Mouse (Mus musculus) embryonic facial prominence, embryonic 10.5 days (tissue): Measurements from ENCODE around the gene Treml1. TPM values are rescaled to one million over a fixed set of nuclear protein-coding genes. Genes with fewer than 3 reads are reported as not detected.

Experiments
- DNase-seq: peaks from one replicate; pipeline ENCODE4 v3.0.0-alpha.2; 2017; ENCODE audit warnings: low spot score
- H3K27ac ChIP-seq: fragments of 300-500 bp; sonication (generic); replicated peaks from 2 replicates; pipeline ENCODE4 v1.5.1; 2016; ENCODE audit warnings: mild to moderate bottlenecking
- H3K27me3 ChIP-seq: fragments of 300-500 bp; sonication (generic); replicated peaks from 2 replicates; pipeline ENCODE4 v1.6.1; 2016; ENCODE audit warnings: low read depth, mild to moderate bottlenecking; ENCODE audit not compliant: poor library complexity, severe bottlenecking
- H3K36me3 ChIP-seq: fragments of 300-500 bp; sonication (generic); replicated peaks from 2 replicates; pipeline ENCODE4 v1.6.1; 2016; ENCODE audit warnings: mild to moderate bottlenecking, moderate library complexity
- H3K4me1 ChIP-seq: fragments of 300-500 bp; sonication (generic); 2 replicates; pipeline ENCODE4 v1.6.1; 2016
- H3K4me3 ChIP-seq: fragments of 300-500 bp; sonication (generic); 2 replicates; pipeline ENCODE4 v1.5.1; 2016; ENCODE audit warnings: mild to moderate bottlenecking, moderate library complexity
- H3K9me3 ChIP-seq: fragments of 300-500 bp; sonication (generic); 2 replicates; pipeline ENCODE4 v1.6.1; 2016; ENCODE audit warnings: mild to moderate bottlenecking
- WGBS: fragments of 180-500 bp; shearing (Covaris S2); methylation state at CpG from one replicate; pipeline ENCODE4 v1.1.7; 2016; 5-methylcytosine and 5-hydroxymethylcytosine counted together
- polyA plus RNA-seq: library from polyadenylated mRNA; unstranded; fragments of >200 nt; fragmentation: Nextera tagmentation; extraction: Ambion mirVana; gene quantifications from 2 replicates; pipeline ENCODE4 v1.2.1, GENCODE M21; 2016

Treml1 gene
- polyA plus RNA-seq, 1 experiment from 2014 or later, result 2.2 TPM

GRCm38 (mm10) chr17:48401710-48402109 lies 42.0 kb downstream of the Treml1 start:
- Histone ChIP-seq H3K9me3 (no peaks in the 10 kb centered on the region), H3K27ac (no peak overlapping the region), H3K27me3 (no peaks in the 10 kb centered on the region), H3K36me3 (peaks cover 59% of the 10 kb centered on the region), H3K4me1 (no peaks in the 10 kb centered on the region), H3K4me3 (no peak overlapping the region)
- 87% methylated on average over 4 of the region's 4 CpGs for WGBS
- no peak for DNase-seq

- Histone ChIP-seq H3K4me3 (no peak overlapping the region), H3K27ac (no peak overlapping the region), H3K9me3 (no peaks in the 10 kb centered on the region), H3K4me1 (peaks cover 8% of the 10 kb centered on the region), H3K27me3 (no peaks in the 10 kb centered on the region), H3K36me3 (peaks cover 51% of the 10 kb centered on the region)
- 93% methylated on average over 3 of the region's 3 CpGs for WGBS
- no peak for DNase-seq
Measured at GRCm38 (mm10) chr17:48402751-48403150, 43.0 kb downstream of the Treml1 start.

GRCm38 (mm10) chr17:48403848-48404247 lies 44.1 kb downstream of the Treml1 start:
- peaks cover 14% of the 10 kb centered on the region for H3K4me1 ChIP-seq
- DNase-seq, result no peak
- no peaks in the 10 kb centered on the region for H3K27me3 ChIP-seq
- H3K27ac ChIP-seq, result no peak overlapping the region
- WGBS, result 91% methylated on average over 2 of the region's 2 CpGs
- H3K4me3 ChIP-seq, result no peak overlapping the region
- H3K9me3 ChIP-seq, result no peaks in the 10 kb centered on the region
- peaks cover 41% of the 10 kb centered on the region for H3K36me3 ChIP-seq

GRCm38 (mm10) chr17:48404706-48405105 lies 45.0 kb downstream of the Treml1 start:
- Histone ChIP-seq H3K27ac (no peak overlapping the region), H3K4me1 (peaks cover 14% of the 10 kb centered on the region), H3K4me3 (no peak overlapping the region), H3K27me3 (no peaks in the 10 kb centered on the region), H3K9me3 (no peaks in the 10 kb centered on the region), H3K36me3 (peaks cover 32% of the 10 kb centered on the region)
- DNase-seq, result no peak
- 81% methylated on average over 1 of the region's 1 CpGs for WGBS

- Histone ChIP-seq H3K27me3 (no peaks in the 10 kb centered on the region), H3K36me3 (peaks cover 28% of the 10 kb centered on the region), H3K4me1 (peaks cover 28% of the 10 kb centered on the region), H3K9me3 (no peaks in the 10 kb centered on the region), H3K27ac (peak overlapping the region; percentile 99), H3K4me3 (peak overlapping the region; percentile 89)
- DNase-seq, result no peak
- WGBS, result 87% methylated on average over 4 of the region's 4 CpGs
Measured at GRCm38 (mm10) chr17:48407154-48407553, 47.4 kb downstream of the Treml1 start.

GRCm38 (mm10) chr17:48407910-48408525 lies 48.3 kb downstream of the Treml1 start:
- peak overlapping the region; percentile 99 for H3K27ac ChIP-seq
- H3K36me3 ChIP-seq, result peaks cover 28% of the 10 kb centered on the region
- 23% methylated on average over 8 of the region's 8 CpGs for WGBS
- H3K4me1 ChIP-seq, result peaks cover 28% of the 10 kb centered on the region
- peak overlapping the region; percentile 89 for H3K4me3 ChIP-seq
- H3K9me3 ChIP-seq, result no peaks in the 10 kb centered on the region
- DNase-seq, result no peak
- no peaks in the 10 kb centered on the region for H3K27me3 ChIP-seq

- peak; percentile 84 for DNase-seq
- WGBS, result under 1% methylated on average over 47 of the region's 47 CpGs
- no peaks in the 10 kb centered on the region for H3K9me3 ChIP-seq
- peaks cover 33% of the 10 kb centered on the region for H3K36me3 ChIP-seq
- H3K4me1 ChIP-seq, result peaks cover 28% of the 10 kb centered on the region
- peak overlapping the region; percentile 89 for H3K4me3 ChIP-seq
- H3K27ac ChIP-seq, result peak overlapping the region; percentile 99
- H3K27me3 ChIP-seq, result no peaks in the 10 kb centered on the region
Measured at GRCm38 (mm10) chr17:48408526-48409291, 49.0 kb downstream of the Treml1 start.

GRCm38 (mm10) chr17:48409380-48410298 lies 49.9 kb downstream of the Treml1 start, which contains the start of the genes Nfya and Oard1:
Nfya (minus strand) TSS chr17:48409906.
Oard1 (plus strand) TSS chr17:48410014.
- Histone ChIP-seq H3K9me3 (no peaks in the 10 kb centered on the region), H3K4me3 (peak within 1 kb of the TSS; percentile 89), H3K36me3 (peaks cover 36% of the 10 kb centered on the region), H3K4me1 (peaks cover 28% of the 10 kb centered on the region), H3K27me3 (no peaks in the 10 kb centered on the region), H3K27ac (peak within 1 kb of the TSS; percentile 99)
- peak; percentile 100 for DNase-seq
- under 1% methylated on average over 84 of the region's 84 CpGs for whole genome bisulfite sequencing

- Histone ChIP-seq H3K27ac (peak overlapping the region; percentile 99), H3K4me1 (peaks cover 28% of the 10 kb centered on the region), H3K27me3 (no peaks in the 10 kb centered on the region), H3K4me3 (peak overlapping the region; percentile 89), H3K36me3 (peaks cover 43% of the 10 kb centered on the region), H3K9me3 (no peaks in the 10 kb centered on the region)
- DNase-seq, result no peak
- WGBS, result under 1% methylated on average over 13 of the region's 13 CpGs
Measured at GRCm38 (mm10) chr17:48410299-48410785, 50.6 kb downstream of the Treml1 start.

GRCm38 (mm10) chr17:48411241-48411640 lies 51.5 kb downstream of the Treml1 start:
- WGBS, result 74% methylated on average over 8 of the region's 8 CpGs
- H3K9me3 ChIP-seq, result no peaks in the 10 kb centered on the region
- H3K36me3 ChIP-seq, result peaks cover 46% of the 10 kb centered on the region
- peak overlapping the region; percentile 89 for H3K4me3 ChIP-seq
- no peaks in the 10 kb centered on the region for H3K27me3 ChIP-seq
- H3K4me1 ChIP-seq, result peaks cover 28% of the 10 kb centered on the region
- H3K27ac ChIP-seq, result peak overlapping the region; percentile 99
- no peak for DNase-seq

GRCm38 (mm10) chr17:48416011-48416410 lies 56.3 kb downstream of the Treml1 start:
- no peak for DNase-seq
- 86% methylated on average over 7 of the region's 7 CpGs for WGBS
- no peaks in the 10 kb centered on the region for H3K27me3 ChIP-seq
- no peak overlapping the region for H3K27ac ChIP-seq
- peaks cover 13% of the 10 kb centered on the region for H3K4me1 ChIP-seq
- no peak overlapping the region for H3K4me3 ChIP-seq
- H3K9me3 ChIP-seq, result no peaks in the 10 kb centered on the region
- H3K36me3 ChIP-seq, result peaks cover 76% of the 10 kb centered on the region
